Mouse (Mus musculus): ENCODE measurements around the gene Msx3.

DNA sequence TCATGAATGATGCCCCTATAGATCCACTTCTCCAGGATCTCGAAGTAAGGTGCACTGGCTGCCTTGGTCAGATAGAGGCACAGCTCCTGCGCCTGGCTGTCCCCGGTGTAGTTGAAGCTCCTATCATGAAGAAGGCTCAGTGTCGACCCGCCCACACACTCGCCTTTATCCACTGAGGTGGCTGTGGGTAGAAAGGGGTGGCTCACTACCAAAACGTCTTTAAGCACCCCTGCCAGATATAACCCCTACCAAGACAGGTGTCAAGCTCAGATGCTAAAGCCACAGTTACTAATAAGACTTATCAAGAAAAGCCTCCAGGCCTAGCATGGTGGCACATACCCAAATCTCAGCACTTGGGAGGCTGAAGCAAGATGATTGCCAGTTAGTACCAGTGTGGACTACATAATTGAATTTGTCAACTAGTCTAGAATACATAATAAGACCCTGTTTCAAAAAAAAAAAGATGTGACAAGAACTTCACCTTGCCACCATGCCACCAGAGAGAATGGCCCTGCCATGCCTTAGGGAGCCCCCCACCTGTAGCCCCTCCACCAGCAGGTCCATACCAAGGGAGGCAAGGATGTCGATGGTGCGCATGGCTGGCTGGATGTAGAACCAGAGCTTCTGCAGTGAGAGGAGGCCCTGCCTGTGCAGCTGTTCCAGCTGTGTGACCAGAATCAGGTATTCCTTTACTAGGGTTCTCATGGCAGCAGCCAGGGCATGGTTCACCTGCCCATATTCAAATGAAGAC is 41.9 kb downstream of the Msx3 start:
- no peak for TF ChIP-seq CTCF (IDR thresholded peaks at IDR 0.05; ENCODE audit: insufficient read depth, low read length)
- TF ChIP-seq POLR2A (IDR thresholded peaks at IDR 0.05; ENCODE audit: borderline replicate concordance, extremely low read depth, low read depth, low read length): no peak

Measured in lung, adult 2 months (tissue).